Mouse (Mus musculus): ENCODE measurements at regions not wholly inside any gene's neighbourhood (a gene's known extent, or its start where the extent isn't known, plus 50 kb on each side); places are given as distances from the start of the nearest gene placed in this dataset.

DNA sequence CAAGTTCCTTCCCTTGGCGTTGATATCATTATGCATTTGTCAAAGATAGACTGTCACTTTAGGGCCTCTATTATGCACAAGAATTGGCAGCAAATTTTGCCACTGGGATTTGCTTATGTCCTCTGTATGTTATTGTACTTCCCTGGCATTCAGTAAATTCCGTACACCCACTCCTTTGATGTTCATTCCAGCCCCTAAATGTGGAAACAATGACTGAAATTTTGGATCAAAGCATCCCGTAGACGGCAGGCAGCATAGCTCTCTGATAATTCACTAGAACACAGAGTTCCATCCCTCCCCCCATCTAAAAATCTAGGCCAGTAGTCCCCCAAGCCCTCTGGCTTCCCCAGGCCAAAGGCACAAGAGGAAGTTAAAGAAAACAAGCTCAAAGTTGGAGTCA lies 347.9 kb upstream of the Hnrnpa3 start:
- DNase-seq (ENCODE audit: extremely low read depth, low read depth, low spot score), result no peak

DNA sequence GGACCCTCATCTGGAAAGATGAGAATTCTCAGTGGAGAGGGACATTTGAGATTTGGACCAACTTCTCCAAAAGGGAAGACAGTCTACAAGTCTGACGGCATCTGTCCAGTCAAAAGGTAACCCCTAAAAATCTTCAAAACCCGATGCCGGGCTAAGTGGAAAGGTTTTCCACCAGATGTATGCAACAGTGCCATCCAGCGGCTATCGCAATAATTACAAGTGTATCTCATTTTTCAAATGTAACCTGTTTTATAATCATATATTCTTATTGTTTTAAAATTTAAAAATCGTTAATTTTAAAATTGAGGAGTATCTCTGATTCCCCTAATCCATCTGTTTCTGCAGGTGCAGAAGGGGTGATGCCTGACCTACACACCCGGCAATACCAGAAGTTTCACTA lies 346.8 kb upstream of the Hnrnpa3 start:
- DNase-seq (ENCODE audit: extremely low read depth, low read depth, low spot score), result no peak

DNA sequence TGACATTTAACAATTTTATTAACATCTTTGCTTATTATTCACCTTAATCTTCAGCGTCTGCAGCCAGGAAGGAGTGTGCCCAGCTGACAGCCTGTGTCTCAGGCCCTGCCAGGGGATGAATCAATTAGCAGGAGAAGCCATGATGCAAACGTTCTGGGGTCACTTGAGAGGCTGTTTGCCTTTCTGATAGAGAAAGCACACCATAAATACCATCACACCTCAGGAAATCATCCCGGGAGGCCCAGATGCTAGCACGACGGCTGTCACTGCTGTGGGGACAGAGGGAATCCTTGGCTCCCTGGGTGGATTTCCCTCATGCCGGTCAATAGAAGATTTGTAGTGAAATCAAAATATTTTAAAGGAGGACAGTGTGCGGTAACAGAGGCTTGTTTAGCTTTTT lies 343.7 kb upstream of the Hnrnpa3 start:
- DNase-seq (ENCODE audit: extremely low read depth, low read depth, low spot score), result no peak

DNA sequence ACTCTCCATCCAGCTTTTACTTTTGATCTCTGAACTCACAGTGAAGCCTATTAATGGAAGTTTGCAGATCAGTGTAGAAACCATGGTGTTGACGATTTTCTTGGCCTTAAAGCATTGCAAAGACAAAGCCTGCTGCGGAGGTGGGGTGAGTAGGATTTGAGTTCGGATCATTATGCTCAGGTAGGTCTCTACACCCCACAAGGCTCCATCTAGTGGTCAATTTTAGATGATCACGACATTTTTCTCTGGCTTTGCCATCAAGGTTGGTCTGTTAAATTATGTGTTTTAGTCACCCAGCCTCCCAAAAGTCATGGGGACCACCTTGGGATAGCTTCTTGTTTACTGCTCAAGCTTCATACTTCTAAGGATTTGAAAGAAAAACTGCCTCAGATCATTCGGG lies 340.9 kb upstream of the Hnrnpa3 start:
- DNase-seq (ENCODE audit: extremely low read depth, low read depth, low spot score), result no peak

DNA sequence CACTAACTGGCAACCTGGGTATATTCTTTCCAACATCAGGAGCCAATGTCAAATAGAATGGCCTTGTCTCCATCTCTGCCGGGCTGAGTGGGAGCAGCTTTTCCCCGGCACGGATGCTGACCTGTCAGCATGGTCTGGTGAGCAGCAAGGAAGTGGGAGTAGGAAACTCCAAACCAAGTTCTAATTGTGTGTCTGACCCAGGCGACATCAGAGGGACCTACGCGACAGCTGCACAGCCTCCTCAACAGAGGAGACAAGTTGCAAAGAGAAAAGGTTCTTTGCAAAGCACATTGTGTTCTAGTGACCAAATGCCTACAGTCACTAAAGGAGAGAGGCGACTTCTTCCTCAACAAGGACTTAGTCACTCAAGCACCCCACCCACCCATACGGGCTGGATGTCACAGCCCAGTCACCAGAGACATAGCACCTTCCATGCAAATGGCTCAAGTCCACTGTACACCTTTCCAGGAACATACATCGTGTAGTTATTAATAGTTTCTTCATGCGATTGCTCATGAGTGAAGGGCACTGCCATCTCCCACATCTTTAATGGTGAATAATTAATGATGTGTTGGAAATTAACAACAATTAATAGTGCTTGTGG lies 334.8 kb upstream of the Hnrnpa3 start:
- no peak for DNase-seq (ENCODE audit: extremely low read depth, low read depth, low spot score)

DNA sequence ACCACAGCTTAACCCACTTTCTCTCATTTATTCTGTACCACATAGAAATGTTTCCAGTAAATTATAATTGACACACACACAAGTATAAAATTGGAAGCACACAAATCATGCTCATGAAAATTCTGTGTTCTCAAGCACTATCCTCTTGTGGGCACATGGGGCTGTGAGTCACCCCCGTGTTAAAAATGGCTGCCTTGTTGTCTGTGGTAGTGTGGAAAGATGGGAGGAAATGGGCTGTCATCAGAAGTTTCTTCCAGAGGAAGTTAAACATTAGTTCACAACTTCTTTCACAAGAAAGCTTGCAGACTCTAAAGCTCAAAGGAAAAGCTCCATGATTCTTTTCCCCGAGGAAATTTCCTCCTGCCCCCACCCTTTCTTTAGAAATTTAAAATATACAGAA lies 329.5 kb upstream of the Hnrnpa3 start:
- no peak for DNase-seq (ENCODE audit: extremely low read depth, low read depth, low spot score)

DNA sequence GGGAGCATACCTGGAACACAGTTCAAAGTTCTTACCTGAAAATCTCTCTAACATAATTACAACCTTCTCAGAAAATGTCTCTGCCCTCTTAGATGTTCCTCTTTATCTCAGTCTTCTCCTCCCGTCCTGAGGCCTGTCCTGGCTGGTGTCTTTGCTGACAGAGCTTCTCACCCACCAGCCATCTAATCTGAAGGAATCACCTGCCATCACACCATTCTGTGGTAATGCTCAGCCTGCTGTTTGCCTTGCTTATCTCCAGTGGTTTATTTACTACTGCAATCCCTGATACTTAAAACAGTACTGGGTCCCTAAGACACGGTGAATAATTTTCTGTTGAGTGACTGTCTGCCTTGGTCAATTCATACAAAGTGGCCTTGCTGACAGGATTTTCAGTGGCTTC lies 317.8 kb upstream of the Hnrnpa3 start:
- DNase-seq (ENCODE audit: extremely low read depth, low read depth, low spot score), result no peak

DNA sequence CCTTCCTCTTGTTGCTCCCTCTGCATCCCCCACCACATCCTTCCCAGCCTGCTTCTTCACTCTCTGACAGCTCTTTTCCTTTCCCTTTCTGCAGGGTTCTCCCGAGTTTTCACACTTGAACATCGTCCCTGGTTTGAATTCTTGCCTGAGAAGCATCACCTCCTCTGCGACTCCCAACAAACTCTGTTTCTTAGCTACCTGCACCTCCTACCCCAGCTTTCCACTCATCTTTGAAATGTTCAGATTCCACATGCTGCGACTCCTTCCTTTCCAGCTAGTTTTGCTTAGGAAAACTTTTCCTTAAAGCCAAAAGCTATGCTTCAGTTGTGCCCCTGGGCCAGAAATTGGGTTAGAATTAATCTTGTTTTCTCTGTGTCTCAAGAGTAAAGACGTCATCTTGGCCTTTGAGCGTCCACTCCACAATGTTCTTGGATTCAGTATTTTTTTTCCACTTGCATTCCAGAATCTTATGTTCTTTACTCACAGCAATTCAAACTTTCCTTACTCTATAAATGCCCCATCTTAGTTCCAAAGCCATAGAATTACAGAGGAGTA lies 317.3 kb upstream of the Hnrnpa3 start:
- no peak for DNase-seq (ENCODE audit: extremely low read depth, low read depth, low spot score)

DNA sequence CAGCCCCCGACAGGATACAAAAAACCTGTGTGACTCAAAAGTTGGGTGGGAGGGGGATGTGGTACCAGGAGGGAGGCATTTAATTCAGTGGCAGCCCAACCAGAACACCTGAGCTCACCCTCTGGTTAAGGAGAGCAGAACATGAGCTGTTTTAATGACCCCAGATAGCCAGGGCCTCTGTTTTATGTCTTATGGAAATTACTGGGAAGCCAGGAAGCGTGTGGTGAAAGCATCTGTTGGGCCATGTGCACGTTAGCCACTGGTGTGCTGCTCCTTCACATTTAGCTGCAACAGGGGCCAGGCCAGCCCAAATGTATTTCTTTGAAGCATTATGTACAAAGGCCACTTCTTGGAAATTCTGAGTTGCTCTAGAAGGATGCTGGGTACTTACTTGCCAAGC lies 308.2 kb upstream of the Hnrnpa3 start:
- DNase-seq (ENCODE audit: extremely low read depth, low read depth, low spot score), result no peak

DNA sequence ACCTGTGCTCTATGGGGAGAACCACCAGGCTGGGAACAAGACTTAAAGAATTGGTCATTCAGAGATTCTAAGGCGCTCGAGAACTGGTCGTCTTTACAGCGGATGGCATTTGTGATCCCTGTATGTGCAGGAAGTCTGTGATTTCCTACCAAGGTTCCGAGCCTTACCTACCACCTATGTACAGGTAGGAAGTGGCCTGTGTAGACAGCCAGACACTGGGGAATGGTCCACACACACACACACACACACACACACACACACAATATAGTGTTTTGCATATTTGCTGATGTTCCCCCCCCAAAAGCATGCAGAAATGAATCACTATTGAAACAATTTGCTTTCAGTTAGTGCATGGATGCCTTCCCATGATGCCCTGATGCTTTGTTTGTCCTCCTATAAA lies 307.1 kb upstream of the Hnrnpa3 start:
- no peak for DNase-seq (ENCODE audit: extremely low read depth, low read depth, low spot score)

DNA sequence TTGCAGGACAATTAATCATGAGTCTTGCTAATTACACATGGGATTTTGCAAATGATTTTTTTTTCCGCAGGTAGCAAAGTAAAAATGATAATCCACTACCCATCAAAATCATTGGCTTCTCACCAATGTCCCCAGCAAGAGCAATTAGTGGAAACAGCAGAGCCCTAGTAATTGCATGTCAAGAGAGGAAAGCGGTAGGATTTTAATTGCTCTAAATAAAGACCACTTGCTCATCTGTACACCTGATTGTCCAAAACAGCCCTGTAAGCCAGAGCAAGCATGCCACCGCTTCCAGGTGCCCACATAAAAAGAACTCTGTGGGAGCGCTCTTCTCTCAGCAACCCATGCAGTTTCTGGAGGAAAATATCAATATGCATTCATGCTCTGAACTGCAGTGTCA lies 306.5 kb upstream of the Hnrnpa3 start:
- no peak for DNase-seq (ENCODE audit: extremely low read depth, low read depth, low spot score)

DNA sequence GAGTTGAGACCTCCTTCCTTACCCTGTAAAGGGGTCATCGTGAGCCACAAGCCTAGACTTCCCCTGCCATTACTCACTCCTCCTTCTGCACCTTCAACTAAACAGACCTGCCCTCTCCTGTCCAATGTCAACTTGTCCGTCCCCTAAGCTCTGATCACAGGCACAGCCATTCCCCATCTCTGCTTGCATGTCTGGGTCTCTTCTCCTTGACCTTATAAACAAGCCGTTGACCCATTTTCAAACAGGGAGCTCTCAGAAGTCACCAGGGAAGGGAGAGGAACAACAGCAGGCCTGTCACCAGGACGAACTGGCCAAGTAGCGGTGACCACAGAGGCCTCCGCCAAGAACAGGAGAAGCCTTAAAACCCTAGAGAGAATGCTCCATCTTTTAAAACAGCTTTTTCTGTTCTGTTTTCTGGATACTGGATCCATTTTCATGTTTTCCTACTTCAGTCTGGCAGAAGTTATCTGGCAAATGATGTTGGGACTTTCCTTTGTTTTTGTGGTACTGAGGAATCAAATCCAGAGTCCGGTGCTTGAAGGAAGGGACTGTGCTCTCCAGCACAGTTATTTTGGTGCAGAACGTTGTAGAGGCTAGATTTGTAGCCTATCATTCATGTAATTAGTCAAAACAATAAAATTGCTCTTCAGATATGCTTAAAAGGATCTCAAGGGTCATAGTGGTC lies 302.2 kb upstream of the Hnrnpa3 start:
- DNase-seq (ENCODE audit: extremely low read depth, low read depth, low spot score), result no peak

DNA sequence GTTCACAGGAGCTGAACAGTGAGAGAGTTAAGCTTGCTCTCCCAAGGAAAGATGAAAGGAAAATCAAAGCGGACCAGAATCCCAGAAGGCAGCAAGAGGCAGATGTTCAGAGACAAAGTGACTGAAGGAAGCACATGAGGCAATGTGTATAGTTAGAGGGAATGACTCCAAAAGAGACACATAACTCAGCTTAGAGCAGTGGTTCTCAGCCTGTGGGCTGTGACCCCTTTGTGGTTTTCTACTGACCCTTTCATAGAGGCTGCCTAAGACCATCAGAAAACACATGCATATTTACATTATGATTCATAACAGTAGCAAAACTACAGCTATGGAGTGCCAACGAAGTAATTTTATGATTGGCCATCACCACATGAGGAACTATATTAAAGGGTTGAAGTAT lies 301.5 kb upstream of the Hnrnpa3 start:
- no peak for DNase-seq (ENCODE audit: extremely low read depth, low read depth, low spot score)

DNA sequence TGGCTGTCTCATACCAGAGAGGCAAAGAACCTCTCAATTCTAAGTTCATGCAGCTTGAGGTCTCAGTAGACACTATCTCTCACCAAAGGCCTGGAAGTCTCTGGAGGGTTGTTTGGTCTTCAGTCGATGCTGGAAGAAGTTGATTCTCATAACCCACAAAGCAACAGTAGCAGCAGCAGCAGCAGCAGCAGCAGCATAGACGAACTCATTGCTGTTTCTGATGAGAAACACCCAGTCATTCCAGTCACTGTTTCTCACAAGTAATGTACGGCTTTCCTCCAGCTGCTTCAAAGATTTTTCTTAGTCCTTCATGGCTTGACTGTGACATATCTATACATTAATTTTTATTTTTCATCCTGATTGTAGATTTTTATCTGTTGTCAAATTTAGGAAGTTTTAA lies 298.1 kb upstream of the Hnrnpa3 start:
- no peak for DNase-seq (ENCODE audit: extremely low read depth, low read depth, low spot score)

DNA sequence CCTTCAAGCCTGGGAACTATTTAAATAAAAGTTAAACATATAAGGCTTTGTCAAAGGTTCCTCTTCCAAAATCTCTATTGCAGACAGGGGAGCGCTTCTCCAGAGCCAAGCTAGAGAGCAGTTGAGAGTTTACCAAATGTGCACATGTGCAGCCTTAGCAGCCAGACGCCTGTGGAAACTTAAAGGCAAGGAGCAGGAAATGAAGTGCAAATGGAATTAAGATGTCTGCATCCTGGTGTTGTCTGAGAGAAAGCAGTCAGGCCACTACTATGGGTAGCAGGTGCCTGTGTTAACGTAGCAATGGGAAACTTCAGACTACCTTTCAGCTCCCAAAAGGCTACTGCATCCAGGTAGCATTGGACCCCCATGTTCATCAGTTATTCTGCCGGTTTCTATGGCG lies 282.4 kb upstream of the Hnrnpa3 start:
- no peak for DNase-seq (ENCODE audit: extremely low read depth, low read depth, low spot score)

DNA sequence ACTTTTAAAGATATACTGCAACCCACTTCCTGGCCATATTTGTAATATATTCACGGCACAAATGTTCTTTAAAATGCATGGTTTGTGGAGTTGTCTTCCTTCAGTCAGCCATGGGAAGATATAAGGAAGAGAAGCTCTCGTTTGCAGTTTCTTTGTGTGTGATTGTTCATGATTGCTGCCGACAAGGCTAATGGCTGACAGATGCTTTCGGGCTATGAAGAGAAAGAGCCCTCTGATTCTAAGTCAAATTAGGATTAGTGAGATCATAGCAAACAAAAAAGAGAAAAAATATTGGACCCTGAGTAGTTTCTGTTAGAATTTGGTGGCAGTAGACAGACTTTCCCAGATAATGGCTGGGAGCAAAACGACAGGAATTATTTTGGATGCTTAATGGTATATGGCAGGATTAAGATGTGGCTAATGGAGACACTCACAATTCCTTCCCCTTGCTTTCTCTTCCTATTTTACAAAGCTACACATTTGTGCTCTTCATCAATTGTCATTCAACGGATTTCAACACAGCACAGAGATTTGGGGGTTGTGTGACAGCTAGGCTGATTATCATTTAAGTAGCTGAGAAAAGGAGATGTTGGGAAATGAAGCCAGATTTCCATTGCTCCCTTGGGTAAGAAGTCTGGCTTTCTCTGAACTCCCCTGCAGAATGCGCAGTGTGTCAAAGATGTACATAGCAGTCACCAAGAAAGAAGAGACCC lies 273.4 kb upstream of the Hnrnpa3 start:
- no peak for DNase-seq (ENCODE audit: extremely low read depth, low read depth, low spot score)

DNA sequence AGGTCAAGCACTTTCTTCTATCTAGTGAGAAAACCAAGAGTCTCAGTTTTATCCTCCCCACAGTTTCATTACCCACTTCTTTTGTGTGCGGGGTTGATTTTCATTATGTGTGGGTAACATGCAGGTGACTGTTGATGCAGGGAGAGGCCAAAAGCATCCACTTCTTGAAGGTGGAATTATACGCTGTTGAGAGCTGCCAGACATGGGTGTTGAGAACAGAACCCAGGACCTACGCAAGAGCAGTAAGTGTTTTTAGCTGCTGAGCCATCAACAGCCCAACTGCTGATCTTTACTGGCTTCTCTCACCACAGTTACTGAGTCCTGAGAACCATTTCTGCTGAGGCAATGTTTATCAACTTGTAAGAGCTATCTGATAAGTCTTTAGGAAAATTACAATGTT lies 272.4 kb upstream of the Hnrnpa3 start:
- no peak for DNase-seq (ENCODE audit: extremely low read depth, low read depth, low spot score)

DNA sequence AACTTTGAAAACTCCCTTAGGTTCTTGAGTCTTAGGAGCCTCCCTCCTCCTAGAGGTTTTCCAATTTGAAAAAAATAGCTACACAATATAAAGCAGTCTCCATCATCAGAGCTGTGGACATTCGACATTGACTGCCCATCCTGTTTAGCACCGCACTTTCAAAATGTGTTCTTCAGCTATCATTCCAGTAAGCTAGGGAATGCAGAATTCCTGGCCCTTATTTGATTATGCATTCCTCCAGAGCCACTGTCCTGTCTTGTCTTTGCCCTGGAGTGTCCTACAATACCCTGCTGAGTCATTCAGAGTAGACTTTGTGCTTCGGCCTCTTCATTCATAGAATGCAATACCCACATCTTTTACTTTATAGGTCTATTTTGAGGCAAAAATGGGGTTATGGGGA lies 267.0 kb upstream of the Hnrnpa3 start:
- DNase-seq (ENCODE audit: extremely low read depth, low read depth, low spot score), result no peak

DNA sequence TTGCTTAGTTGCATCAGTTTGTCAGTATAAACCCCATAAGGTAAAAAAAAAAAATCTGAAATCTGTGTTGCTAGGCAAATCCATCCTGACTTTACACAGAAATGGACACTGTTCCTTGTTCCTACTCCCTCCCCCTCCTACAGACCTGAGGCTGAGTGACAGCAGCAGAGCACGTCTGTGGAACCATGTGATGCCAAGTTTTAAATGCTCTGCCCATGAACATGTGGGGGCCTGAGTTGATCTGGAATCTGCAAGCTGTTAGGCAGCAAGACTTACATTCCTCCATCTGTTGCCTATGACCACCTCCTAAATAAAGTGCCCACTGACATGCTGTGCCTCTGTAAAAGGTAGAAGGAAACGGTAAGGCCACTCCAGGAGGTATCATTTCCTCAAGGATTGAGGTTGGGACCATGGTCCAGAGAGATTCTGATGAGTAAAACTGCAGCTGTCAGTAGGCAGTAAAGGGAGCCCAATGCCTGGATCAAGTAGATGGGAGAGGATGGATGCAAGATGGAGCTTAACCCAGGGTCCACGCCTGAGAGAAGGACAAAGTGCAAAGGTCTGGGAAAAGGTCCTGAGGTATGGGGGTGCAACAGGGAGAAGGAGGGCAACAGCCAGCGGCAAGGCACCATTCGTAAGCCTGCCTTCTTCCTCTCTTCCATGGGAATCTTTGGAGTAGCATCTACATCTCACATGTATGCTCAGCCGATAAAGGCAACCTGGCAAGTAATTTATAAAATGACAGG lies 264.0 kb upstream of the Hnrnpa3 start:
- no peak for DNase-seq (ENCODE audit: extremely low read depth, low read depth, low spot score)

DNA sequence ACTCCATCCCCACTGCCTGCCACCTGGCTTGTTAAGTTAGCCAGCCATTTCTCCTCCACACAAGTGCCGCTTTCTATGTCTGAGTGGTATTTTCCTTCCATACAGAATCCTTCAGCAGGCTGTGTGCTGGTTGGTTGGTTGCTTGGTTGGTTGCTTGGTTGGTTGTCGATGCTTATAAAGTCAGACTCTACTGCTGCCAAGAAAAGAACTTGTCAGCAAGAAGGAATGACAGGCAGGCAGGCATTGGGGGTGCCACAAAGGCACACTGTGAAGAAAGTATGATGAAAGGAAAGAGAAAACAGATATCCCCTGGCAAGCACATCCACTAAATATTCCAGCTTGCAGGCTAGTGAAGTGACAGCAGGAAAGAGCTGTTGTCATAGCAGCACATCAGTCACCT lies 263.0 kb upstream of the Hnrnpa3 start:
- no peak for DNase-seq (ENCODE audit: extremely low read depth, low read depth, low spot score)

DNA sequence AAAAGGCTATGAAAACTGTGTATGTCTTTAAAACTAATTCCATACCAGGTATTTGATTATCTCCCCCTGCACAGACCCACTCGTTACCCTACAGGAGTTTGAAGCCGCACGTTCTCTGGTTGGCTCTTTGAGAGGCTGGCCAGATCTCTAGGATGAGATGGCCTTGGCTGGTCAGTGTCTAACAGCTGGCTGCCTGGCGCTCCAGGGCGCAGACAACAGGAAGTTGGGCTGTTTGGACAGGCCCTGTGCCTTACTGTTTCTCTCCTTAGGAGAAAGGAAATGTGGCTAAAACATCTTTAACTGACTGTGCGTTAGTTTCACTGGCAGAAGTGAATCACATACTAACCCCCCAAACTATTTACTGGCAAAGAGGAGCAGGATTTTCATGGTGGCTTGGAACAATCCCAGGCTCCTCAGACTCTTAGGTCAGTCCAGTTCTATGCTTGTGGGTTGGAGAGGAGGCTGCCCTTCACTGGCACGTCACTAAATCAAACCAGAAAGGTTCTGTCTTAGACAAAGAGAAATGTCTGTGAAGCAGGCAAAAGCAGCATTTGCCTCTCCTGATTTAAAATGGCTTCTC lies 258.7 kb upstream of the Hnrnpa3 start:
- DNase-seq (ENCODE audit: extremely low read depth, low read depth, low spot score), result no peak

Data from fat pad, adult 2 months (tissue).